Mouse (Mus musculus) liver, adult (tissue): ENCODE results near the gene Prima1.

Experiments
- GATA4 ChIP-seq: IDR thresholded peaks from 2 replicates; pipeline ENCODE4 v1.6.1; 2014; ENCODE audit warnings: mild to moderate bottlenecking, low read length; ENCODE audit not compliant: insufficient replicate concordance

Prima1 gene

DNA sequence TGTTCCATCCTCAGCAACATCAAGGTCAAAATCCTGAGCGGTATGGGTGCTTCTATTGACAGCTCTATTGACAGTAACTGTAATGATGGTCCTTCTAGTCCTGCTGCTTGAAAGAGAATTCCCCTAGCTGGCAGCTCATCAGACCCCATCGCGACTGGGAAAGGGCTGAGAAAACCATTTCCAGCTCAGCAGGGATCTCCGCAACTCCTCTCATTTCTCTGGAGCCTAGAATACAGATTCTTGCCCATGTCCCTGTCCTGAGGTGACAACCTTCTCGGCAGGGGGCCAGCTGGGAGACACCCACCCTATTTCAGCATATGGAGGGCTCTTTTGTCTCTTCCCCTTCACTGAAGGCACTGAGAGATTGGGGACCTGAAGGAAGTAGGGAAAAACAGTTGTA lies 49.0 kb downstream of the Prima1 start:
- TF ChIP-seq GATA4 = no peak

DNA sequence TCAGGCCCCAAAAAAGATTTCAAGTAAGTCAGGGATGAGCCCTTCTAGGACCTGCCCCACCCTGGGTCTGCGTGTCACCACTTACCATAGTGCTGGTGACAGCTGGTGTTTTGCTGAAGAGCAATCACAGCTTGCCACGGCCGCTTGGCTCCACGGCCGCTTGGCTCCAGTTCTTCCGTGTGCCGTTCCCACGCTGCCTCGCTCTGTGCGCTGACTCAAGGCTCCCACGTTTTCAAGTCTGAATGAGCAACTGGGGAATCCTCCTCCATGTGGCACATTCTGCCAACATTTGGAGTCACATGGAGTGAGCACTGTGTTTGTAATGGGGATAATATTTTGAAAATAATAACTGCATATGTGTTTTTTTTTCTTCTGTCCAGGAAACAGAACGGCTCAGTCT lies 52.2 kb downstream of the Prima1 start:
- TF ChIP-seq GATA4 = no peak

DNA sequence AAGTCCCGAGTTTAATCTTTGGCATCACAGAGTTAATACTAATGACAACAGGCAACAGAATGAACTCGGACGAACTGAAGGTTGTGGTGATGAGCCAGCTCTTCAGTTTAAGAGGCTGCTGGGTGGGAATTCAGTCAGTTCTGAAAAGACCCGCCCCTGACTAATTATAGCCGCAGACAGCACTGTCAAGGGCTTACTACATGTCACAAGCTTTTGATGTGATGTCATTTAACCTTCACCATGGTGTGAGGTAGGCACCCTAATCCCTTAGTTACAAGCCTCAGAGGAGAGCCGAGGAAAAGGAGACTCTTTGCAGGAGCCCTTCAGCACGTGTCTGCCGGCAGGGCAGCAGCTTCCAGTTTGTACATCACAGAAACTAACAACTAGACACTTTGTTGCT lies 53.7 kb downstream of the Prima1 start:
- no peak for TF ChIP-seq GATA4

DNA sequence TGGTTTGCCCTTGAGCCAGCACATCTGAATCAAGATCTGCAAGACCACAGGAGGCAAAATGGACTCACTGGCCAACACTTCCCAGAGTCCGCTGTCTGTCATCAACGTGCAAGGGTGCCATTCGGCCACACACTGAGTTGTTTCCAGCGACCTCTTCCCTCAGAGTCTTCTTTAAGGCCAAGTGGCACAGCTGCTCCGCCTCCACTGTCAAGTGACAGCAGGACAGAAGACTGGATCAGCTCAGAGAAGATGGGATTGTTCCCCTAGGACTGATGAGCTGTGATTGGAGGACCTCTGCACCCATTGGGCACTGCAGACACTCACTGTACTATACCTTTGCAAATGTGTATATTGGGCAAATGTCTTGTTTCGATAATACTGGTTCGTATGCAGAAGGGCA lies 54.9 kb downstream of the Prima1 start:
- TF ChIP-seq GATA4 = no peak

DNA sequence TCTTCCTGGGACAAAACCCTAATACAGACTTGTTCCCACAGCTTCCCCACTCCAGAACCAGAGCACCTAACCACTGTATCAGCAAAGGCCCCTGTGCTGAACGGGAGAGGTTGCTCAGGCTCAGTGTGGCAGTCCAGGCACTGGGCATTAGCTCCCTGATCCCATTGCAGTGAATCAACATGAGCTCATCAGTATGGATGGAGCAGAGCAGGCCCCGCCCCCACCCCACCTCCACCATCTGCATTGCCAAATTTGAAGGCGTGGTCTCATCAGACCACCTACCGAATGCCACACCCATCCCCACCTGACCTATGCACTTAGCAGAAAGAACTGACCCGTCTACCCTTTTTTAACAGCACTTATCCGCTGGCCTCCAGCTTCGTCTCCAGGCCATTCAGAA lies 58.9 kb downstream of the Prima1 start:
- TF ChIP-seq GATA4 = no peak

DNA sequence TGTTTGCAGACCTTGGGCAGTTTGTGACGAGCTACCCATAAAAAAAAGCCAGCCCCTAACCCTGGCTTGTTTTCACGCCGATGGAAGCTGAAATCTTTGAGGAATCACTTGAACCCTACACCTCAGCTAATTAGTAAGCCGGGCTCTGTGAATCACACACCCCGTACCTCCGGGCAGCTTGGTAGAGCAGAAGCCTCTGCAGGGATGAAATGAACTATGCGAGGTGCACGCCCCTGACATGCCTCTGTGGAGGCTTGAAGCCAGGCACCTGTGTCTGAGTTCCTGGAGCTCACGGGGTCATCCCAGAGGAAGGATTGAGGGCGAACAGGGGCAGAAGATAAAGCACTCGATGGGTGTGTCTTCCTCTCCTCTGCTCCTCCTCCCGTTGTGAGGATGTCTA lies 73.1 kb downstream of the Prima1 start:
- no peak for TF ChIP-seq GATA4

DNA sequence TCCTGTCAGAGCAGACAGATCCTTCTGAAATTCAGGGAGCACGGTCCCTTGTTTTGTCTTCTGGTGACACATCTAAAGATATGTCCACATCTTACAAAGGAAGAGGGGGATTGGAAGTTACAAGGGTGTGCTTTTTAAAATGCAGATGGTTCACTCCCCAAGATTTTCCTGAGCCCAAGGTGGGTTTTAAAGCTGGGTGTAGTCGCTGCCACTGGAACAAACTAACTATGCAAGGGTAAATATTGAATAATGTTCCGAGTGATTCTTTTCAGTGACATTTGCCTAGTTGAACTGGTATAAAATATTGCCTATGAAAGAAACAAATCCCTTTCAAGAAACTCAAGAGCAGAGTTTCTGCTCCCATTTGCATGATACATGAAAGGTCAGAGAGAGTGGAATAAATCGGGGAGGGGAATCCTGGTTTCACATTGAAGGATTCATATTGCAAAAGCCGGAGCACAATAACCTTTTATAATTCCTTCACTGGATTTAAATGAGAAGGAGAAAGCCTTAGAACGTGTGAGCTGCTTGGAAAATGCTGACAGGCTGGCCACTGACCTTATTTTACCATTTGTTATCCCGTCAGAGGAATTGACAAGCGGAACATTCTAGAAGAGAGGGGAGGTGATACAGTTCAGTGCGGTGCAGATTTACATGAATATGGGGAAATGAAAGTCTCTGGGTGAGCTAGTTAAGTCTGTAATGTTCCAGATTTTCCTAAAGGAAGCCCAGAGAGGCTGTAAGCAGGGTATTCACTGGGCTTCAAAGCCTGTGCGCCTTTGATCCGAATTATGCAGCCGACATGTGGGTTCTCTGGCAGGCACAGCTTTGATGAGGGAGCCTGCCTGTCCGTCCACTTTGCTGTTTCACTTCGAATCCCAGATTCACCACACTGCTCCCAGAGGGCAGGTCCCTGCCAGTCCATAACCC lies 77.6 kb downstream of the Prima1 start:
- no peak for TF ChIP-seq GATA4

DNA sequence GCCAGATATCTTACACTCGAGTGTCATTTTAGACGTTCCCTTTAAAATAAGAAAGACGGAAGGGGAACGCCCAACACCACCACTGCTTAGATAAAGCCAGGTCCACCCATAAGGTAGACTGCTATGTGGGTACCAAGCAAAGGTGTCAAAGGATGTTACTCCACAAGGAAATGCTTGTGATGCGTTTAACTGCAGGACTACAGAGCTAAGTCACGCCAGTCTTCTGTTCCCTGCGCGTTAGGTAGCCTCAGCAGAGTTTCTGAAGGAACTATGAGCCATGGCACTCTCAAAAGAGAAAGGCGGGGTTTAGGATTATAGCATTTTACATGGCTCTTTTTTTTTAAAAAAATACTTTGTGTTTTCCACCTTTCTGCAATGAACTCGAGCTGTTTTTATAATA lies 78.4 kb downstream of the Prima1 start:
- no peak for TF ChIP-seq GATA4

DNA sequence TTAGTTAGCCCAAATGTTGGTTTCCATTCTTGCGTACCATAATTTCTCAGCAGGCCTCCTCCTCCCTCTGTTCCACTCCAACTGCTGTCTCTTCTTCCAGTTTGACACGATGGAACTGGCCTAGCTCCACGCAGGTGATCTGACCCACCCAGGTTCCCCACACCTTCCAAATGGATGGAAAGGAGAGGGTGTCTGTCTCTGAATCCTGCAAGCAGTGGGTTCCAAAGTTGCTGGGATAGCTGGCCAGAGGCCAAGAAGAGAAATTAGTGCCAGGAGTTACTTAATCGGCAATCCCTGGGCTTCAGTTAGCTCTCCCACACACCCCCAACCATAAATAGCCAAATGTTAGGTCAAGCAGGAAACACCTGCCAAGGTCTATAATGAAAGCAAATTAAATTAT lies 81.2 kb downstream of the Prima1 start:
- TF ChIP-seq GATA4 = no peak

DNA sequence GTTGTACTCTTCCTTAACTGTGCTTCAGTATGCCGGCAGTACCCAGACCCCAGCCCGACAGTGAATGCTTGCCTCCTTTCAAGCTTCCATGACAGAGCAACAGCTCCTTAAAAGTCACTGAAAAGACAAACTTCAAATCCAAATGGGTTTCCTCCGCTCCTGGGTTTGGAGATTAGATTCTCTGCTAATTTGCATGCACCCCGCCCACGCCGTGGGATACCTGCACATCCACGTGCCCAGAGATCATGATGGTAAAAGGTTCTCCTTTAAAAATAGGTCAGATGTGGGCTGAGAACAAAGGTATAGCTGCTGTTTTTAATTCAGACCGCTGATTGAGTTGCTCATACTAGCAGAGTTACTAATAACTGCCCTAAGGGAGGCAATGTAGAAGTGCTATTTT lies 82.9 kb downstream of the Prima1 start:
- no peak for TF ChIP-seq GATA4

DNA sequence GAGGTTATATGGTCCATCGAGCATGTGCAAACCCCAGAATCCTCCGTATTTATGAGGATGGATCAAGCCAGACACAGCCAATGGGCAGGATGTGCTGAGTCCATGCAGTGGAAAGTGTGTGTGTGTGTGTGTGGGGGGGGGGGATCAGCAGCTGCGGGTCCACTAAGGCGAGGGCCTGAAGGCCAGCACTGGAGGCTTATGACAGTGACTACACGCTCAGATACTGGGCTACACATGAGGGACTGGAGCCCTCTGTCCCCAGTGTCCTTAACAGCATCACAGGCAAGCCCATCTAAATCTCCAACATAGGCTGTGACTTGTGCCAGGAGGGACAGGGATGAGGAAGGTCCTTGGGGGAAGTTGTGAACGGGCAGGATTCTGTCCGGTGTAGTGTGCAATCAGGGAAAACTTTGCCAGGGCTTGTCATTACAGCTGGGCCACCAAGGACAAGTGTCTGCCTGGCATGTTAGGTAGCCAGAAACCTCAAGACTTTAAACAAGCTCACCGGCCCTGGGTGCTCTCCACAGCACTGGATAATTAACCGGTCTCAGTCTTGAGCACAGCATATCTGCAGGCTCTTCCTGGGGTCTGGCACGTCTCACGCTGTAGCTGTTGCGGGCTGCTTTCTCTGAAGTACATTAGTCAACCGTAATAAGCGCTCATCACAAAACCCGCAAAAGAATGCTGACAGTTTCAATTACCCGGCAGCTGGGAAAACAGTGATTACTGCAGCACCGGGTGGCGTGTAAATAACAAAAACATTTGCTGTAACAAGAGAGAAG lies 84.6 kb downstream of the Prima1 start:
- no peak for TF ChIP-seq GATA4

DNA sequence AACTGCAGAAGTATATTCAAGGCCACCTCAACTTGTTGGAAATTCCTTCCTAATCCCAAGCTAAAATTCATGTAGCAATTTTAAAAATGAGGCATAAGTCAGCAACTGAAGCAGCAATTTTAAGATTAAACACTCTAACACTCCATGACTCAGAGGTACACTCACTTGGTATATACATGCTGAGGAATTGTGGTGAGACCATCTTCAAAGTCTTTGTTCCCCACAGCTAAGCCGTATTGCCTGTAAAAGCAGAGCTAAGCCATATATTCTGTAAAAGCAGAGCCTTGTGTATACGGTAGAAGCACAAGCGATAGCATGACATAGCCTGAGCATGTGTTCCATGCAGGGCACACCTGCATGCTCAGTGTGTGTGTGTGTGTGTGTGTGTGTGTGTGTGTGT lies 86.5 kb downstream of the Prima1 start:
- no peak for TF ChIP-seq GATA4

DNA sequence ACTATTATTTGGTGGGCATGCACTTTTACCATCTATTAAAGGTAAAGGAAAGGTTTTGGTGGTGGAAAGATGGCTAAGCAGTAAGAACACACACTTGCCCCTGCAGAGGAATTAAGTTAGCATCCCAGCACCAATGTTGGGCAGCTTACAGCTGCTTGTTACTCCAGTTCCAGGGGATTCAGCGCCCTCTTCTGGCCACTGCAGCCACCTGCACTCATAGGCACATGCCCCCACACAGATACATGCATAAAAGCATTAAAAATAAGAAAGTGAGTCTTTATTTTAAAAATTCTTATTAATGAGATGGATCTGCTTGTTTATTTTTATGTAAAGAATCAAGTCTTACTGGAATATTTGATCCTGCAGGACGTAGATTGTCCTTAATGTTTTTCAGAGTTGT lies 87.0 kb downstream of the Prima1 start:
- TF ChIP-seq GATA4 = no peak

DNA sequence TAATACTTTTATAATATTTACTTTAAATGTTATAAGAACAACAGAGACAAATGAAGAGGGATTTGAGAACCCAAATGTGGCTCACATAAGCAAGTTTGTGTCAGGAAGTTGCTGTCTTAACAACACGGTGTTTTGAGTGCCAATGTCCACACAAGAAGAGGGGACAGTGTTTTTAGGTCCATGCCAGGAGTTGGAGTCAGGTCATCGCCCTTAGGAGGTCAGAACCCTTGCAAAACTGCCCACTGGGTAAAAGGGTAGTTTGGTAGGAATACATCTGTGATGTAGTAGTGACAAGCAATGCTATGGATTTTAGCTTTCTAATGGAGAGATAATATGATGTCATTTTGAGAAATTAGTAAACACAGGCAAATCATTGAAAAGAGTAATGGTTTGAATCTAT lies 91.7 kb downstream of the Prima1 start:
- TF ChIP-seq GATA4 = no peak
